Mouse (Mus musculus): ENCODE measurements around the gene Sypl2.

Gene Sypl2

DNA sequence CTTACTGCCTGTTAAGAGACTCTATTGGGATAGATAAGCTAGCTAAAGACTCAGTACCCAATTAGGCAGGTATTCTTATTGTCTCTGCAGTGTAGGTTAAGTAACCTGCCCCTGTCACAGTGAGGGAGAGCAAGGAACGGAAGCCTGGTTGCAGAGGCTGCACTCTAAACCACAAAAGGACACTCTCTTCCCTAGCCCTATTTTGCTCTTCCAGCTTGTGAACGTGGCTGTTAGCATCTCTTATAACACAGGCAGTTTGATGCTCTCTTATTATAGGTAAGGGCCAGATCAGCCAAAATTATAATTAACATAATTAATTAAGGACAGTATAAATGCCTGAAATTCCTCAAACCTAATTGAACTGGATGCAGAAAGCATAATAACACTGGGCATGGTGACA, 45.9 kb downstream of the Sypl2 start:
- CTCF ChIA-PET = no interaction called here

DNA sequence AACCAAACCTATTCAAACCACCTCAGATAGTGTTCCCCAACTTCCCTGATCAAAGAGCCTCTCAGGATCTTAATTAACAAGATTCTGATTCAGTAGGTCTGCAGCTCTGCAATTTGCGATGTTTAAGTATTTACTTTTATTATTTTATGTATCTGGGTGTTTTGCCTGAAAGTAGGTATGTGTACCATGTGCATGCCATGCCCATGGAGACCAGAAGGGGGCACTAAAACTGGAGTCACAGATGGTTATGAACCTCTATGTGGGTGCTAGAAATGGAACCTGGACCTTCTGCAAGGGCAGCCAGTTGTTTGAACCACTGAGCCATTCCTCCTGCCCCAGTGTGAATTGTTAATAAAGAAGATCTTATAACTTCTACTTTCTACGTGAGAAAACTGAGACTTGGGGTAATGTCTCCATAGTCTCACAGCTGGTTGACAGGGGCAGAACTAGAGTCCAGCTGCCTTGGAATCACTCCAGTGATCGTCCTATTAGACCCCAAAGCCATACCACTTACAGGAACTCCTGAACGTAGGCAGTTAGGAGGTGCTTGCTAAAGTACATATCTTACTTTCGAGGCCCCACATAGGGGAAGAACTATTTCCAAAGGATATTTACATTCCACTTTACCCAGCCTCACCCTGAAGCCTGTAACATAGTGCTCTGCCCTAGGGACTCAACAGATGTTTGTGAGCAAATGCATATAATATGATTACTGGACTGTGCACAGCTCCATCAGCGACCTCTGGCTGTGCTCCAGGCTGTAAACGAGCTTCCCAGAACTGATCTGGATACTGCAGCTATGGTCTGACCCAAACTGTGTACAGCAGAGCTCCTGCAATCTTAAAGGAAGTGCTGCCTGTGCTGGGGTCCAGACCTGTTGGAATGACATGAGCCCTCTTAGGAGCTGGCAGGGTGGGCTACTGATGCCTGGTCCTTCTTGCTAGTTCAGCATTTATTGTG, 47.4 kb downstream of the Sypl2 start:
- CTCF ChIA-PET = interaction anchor here (0.5 to 0.6 kb wide), 2 partner anchors 31 kb away, joined by 5 to 8 read pairs; no protein-coding TSS in a partner anchor

DNA sequence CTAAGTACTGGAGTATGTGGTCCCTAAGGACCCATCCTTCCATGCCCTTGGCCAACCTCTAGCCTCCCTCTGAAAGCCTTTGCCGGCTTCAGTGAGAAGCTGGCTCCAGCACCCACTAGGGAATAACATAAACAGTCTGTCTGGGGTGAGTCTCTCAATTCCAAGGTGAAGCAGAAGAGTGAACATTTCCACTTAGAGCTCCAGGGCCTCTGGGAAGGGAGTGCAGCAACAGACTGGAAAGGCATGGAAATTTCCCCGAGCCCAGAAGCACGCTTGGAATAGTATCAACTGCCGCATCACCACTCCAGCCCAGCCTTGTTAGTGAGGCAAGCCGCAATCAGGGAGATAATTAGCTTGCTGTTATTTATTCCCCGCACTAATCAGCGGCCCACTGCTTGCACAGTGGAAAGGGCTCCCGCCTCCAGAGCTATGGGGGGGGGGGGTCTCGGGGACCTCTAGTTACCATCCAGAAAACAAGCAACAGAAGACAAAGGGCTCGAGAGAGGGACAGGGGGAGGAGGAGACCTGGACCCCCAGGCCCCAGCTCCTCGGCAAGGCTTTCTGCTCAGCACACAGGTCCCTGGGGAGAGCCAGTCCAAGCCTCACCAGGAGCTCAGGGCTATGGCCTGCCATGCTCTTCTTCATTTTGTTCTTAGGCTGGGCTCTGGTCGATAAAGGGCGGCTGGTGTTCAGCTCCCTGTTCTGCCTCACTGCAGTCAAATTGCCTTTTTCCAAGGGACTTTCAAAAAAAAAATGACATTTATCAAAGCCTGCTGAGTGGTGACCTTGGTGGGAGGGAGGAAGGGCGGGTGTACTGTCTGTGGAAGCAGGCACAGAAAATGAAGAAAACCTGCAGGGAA, 51.5 kb downstream of the Sypl2 start:
- CTCF ChIA-PET = interaction anchor here (0.7 kb wide), 1 partner anchor 97 kb away, joined by 6 read pairs; no protein-coding TSS in a partner anchor

DNA sequence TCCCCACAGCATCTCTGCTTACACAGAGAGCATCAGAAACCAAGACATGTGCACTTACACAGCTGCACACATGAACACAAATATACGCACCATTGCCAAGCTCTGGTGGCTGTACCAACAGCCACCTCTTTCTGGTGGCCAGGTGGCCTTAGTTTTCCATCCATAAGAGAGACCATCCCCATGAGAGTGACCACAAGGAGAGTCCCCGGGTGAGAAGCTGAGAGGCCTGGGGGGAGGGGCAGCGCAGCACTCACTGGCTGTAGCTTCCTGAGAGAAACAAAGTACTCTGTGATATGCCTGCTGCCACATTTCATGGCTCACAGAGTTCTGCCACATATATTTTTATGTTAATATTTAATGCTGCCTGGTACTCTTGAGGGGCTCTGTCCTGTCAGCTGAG, 57.2 kb downstream of the Sypl2 start:
- CTCF ChIA-PET = no interaction called here

DNA sequence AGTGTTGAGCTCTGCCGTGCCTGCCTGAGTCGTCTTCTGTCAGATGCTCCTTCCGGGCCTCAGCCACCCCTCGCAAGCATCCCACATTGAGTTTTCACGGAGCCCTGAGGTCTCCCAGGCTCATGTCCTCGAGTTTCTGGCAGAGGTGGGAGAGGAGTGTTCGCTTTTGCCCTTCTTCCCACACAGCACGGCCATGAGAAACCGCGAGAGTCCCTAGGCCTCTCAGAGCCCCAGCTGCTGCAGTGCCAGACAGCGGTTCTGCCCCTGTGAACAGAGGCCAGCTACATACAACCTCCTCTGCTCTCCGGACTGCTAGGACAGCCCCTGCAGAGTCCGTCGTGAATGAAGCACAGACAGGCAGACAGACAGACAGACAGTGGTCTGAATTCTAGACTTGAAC, 58.9 kb downstream of the Sypl2 start:
- CTCF ChIA-PET = interaction anchor here (0.7 kb wide), 1 partner anchor 28 kb away, joined by 3 read pairs; no protein-coding TSS in a partner anchor

DNA sequence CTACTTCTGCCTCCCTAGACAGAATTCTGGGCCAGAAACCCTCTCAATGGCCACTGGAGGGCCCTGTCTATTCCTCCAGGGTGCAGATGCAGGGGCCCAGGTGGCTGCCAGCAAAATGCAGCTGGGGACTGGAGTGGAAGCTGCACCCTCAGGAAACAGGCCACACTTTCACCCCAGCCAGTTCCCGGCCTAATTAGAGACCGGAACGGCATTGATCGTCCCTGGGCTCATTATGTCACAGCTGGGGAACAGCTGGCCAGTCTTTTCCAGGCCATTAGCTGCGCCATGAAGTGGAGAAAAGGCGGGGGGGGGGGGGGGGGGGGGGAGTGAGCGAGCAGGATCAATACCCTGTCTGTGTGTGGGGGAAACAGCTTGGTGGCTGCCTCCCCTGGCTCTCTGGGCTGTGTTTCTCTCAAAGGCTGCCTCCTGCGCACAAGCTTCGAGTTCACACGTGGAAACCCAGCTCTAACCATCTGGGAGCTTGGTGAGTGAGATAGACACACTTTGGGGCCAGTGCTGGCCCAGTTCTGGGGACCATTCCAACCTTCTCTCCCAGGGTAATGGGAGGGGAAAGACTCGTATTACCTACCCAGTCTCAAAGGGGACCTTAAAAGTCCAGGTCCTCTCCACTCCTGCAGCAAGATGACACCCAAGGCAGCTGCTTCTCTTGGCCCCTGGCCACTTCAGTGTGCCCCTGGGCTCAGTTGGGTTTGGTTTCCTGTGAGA, 59.8 kb downstream of the Sypl2 start:
- CTCF ChIA-PET = no interaction called here

DNA sequence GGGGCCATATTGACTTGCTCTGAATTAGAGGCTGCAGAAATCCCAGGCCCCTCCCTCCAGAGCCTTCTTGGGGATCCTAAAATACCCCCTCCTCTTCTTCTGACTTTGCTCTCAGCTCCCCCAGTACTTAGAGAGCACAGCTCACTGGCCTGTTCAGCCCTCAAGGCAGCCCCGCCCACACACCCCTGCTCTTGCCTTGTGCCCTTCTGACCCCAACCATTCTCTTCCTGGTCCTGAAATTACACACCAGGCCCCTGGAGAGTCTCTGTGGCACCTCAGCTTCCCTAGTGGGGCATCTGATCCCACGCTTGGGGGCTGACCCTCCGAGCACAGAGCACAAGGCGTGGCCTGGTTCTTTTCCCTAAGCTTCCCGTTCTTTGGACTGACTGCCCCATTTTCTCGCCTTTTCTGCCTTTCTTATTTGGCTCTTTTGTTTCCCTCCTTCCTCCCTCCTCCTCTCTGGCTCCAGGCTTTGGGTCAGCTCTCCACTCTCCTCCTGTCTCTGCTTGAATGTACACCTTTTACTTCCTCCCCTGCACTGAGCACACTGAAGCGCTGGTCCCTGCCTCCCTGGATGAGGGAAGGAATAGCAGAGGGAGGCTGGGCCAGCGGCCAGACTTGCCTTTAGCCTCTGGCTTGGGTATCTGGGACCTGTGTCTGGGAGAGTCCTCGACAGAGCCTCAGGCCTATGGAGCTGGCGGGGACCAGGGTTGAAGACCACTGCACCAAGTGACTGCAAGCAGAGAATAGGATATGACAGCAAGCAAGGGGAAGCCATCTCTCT, 60.7 kb downstream of the Sypl2 start:
- CTCF ChIA-PET = interaction anchor here (1.1 to 2.2 kb wide), 3 partner anchors 21 to 224 kb away, joined by 5 to 7 read pairs (median 7); partner anchors contain the start of gene Amigo1

DNA sequence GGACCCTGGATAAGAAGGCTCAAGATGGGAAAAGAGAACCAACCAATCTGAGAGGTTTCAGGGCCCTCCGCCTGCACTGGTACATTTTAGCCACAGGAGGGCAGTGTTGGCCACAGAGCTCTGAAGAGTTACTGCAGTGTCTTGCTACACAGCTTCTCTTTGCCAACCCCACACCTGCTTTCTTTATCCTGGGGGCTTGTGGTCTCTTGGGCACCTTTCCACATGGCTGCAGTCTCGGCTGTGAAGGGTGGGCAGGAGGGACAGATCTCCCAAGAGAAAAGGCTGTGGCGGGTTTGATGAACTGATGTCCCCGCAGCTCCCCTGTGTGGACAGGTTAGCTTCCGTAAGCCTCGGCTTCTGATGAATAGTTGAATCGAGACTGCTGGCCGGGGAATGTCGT, 61.6 kb downstream of the Sypl2 start:
- CTCF ChIA-PET = interaction anchor here (0.7 to 2.2 kb wide), 4 partner anchors 22 to 520 kb away, joined by 4 to 7 read pairs (median 6); partner anchors contain the start of gene Amigo1

DNA sequence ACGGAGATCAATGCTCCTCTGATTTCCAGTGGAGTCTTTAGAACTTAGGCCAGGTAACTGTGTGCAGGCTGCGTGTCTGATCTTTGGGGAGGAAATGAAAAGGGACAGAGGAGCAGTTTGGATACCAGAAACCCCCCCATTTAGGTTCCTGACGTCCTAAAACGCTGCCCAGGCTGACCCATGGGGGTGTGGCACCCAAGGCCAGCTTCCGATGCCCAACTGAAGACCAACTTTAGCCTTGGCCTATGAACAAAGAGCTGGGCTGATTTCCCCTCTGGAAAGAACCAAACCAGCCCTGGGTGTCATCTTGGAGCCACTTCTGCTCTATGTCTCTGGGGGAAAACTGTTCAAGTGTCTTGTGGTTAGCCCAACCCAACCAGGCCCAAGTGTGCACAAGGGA, 62.4 kb downstream of the Sypl2 start:
- CTCF ChIA-PET = interaction anchor here (0.7 to 2.2 kb wide), 3 partner anchors 45 to 520 kb away, joined by 3 to 7 read pairs (median 4); no protein-coding TSS in a partner anchor
